12 mouse cellular contexts compared by ENCODE assay signal in the genomic region with DNA sequence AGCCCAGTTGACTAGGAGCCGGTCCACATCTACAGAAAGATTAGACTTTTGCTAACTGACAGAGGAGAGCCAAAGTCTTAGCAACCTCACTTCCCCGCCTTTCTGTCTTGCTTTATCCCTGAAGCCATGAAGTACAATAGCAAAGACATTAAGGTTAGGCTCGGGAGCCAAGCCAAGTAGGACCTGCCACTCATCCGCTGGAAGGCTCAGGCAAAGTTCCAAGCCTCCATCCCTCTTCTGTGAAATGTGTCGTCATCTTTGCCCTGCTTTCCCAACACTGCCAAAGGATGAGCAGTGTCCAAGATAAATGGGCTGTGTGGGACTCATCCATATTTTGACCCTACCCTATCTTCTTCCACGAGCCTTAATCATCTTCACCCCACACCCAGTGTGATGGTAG.
DNase-seq lines count a peak whose midpoint lies in the region; ATAC-seq lines count a peak whose summit lies in the region.
"Had no signal": no experiment of that assay in that cellular context is flagged by ENCODE, and none has a peak within 500 bp of the region (broad histone marks: within the 10 kb centered on the region; RNA-seq: fewer than 3 reads in every experiment).

No protein-coding gene starts in this region.

- H3K27ac ChIP-seq in hindbrain, embryonic 10.5 days = peak overlapping the region; percentile 81; the same call in 1 of the 2 replicates
- H3K27ac ChIP-seq in hindbrain, embryonic 12.5 days = no peak overlapping the region
- H3K27ac ChIP-seq in midbrain, embryonic 10.5 days (replicated peaks) = 0 out of 2 replicates have a peak overlapping the region, but pooled peaks have one; percentile 9
- H3K27ac ChIP-seq in midbrain, embryonic 15.5 days = no peak overlapping the region
- no peak overlapping the region for H3K27ac ChIP-seq in embryonic facial prominence, embryonic 12.5 days
- H3K27ac ChIP-seq: macrophage had no signal

- WGBS in hindbrain, embryonic 10.5 days = 87% methylated on average over 6 of the region's 6 CpGs
- WGBS in hindbrain, embryonic 12.5 days = 80% methylated on average over 6 of the region's 6 CpGs
- 75% methylated on average over 6 of the region's 6 CpGs for WGBS in midbrain, embryonic 10.5 days
- WGBS in midbrain, embryonic 15.5 days = 70% methylated on average over 6 of the region's 6 CpGs
- 80% methylated on average over 6 of the region's 6 CpGs for WGBS in embryonic facial prominence, embryonic 12.5 days

- H3K4me1 ChIP-seq in hindbrain, embryonic 10.5 days (replicated peaks) = peaks cover 41% of the 10 kb centered on the region
- H3K4me1 ChIP-seq in hindbrain, embryonic 12.5 days = peaks cover 29% of the 10 kb centered on the region
- peaks cover 49% of the 10 kb centered on the region for H3K4me1 ChIP-seq in midbrain, embryonic 10.5 days
- peaks cover 12% of the 10 kb centered on the region for H3K4me1 ChIP-seq in midbrain, embryonic 15.5 days
- peaks cover 21% of the 10 kb centered on the region for H3K4me1 ChIP-seq in embryonic facial prominence, embryonic 12.5 days

- H3K9me3 ChIP-seq in hindbrain, embryonic 10.5 days = no peaks in the 10 kb centered on the region
- H3K9me3 ChIP-seq in hindbrain, embryonic 12.5 days (replicated peaks) = no peaks in the 10 kb centered on the region
- no peaks in the 10 kb centered on the region for H3K9me3 ChIP-seq in midbrain, embryonic 10.5 days (replicated peaks)
- H3K9me3 ChIP-seq in midbrain, embryonic 15.5 days = no peaks in the 10 kb centered on the region
- H3K9me3 ChIP-seq in embryonic facial prominence, embryonic 12.5 days = no peaks in the 10 kb centered on the region
- H3K9me3 ChIP-seq: embryonic facial prominence, embryonic 13.5 days had no signal

- H3K27me3 ChIP-seq in hindbrain, embryonic 10.5 days (ENCODE audit: insufficient read depth, poor library complexity, severe bottlenecking) = peaks cover 5% of the 10 kb centered on the region; the same call in 1 of the 2 replicates
- peaks cover 5% of the 10 kb centered on the region; the same call in 1 of the 2 replicates for H3K27me3 ChIP-seq in hindbrain, embryonic 12.5 days
- peaks cover 6% of the 10 kb centered on the region; the same call in 1 of the 2 replicates for H3K27me3 ChIP-seq in midbrain, embryonic 10.5 days (ENCODE audit: low read depth, poor library complexity, severe bottlenecking)
- no peaks in the 10 kb centered on the region; the same call in 1 of the 2 replicates for H3K27me3 ChIP-seq in midbrain, embryonic 15.5 days (replicated peaks)
- no peaks in the 10 kb centered on the region for H3K27me3 ChIP-seq in embryonic facial prominence, embryonic 12.5 days

- no peak for DNase-seq in hindbrain, embryonic 10.5 days (ENCODE audit: low spot score)
- no peak for DNase-seq in midbrain, embryonic 10.5 days (ENCODE audit: low spot score)
- DNase-seq in lung, postnatal 10 days = peak; percentile 55
- DNase-seq in layer of hippocampus, postnatal 10 days (ENCODE audit: low spot score in 2 of 2) = no peak
- DNase-seq: gastrocnemius, postnatal 36 days had no signal

- no peak overlapping the region for H3K4me3 ChIP-seq in hindbrain, embryonic 10.5 days
- no peak overlapping the region for H3K4me3 ChIP-seq in hindbrain, embryonic 12.5 days
- H3K4me3 ChIP-seq in midbrain, embryonic 10.5 days = no peak overlapping the region
- H3K4me3 ChIP-seq in midbrain, embryonic 15.5 days = no peak overlapping the region
- no peak overlapping the region for H3K4me3 ChIP-seq in embryonic facial prominence, embryonic 12.5 days
- H3K4me3 ChIP-seq: embryonic facial prominence, embryonic 13.5 days had no signal

- no peak overlapping the region for H3K9ac ChIP-seq in hindbrain, embryonic 12.5 days
- H3K9ac ChIP-seq in midbrain, embryonic 15.5 days = no peak overlapping the region
- no peak overlapping the region for H3K9ac ChIP-seq in embryonic facial prominence, embryonic 12.5 days
- H3K9ac ChIP-seq: embryonic facial prominence, embryonic 13.5 days had no signal

- H3K36me3 ChIP-seq in hindbrain, embryonic 10.5 days = no peaks in the 10 kb centered on the region
- H3K36me3 ChIP-seq in hindbrain, embryonic 12.5 days = no peaks in the 10 kb centered on the region
- no peaks in the 10 kb centered on the region for H3K36me3 ChIP-seq in midbrain, embryonic 10.5 days
- H3K36me3 ChIP-seq in midbrain, embryonic 15.5 days (replicated peaks) = no peaks in the 10 kb centered on the region
- H3K36me3 ChIP-seq in embryonic facial prominence, embryonic 12.5 days = no peaks in the 10 kb centered on the region
- H3K36me3 ChIP-seq: embryonic facial prominence, embryonic 13.5 days had no signal

- H3K4me2 ChIP-seq in hindbrain, embryonic 12.5 days (replicated peaks) = no peak overlapping the region
- H3K4me2 ChIP-seq in midbrain, embryonic 15.5 days = no peak overlapping the region
- H3K4me2 ChIP-seq in embryonic facial prominence, embryonic 12.5 days (replicated peaks) = no peak overlapping the region
- H3K4me2 ChIP-seq: embryonic facial prominence, embryonic 13.5 days had no signal

- no peak for ATAC-seq in hindbrain, embryonic 12.5 days (ENCODE audit: low FRiP score)
- ATAC-seq in midbrain, embryonic 15.5 days (replicated peaks) = no peak
- 0 out of 2 replicates have a peak, but pooled peaks have one; percentile 3 for ATAC-seq in embryonic facial prominence, embryonic 12.5 days (ENCODE audit: insufficient number of reproducible peaks, insufficient read depth, low FRiP score, low TSS enrichment)
- no peak for ATAC-seq in cerebellum, adult (ENCODE audit: insufficient number of reproducible peaks, low FRiP score, low TSS enrichment)
- ATAC-seq: inflammation-experienced regulatory T-cells, adult 6 months had no signal

Comparison
In these comparisons a context has a peak if more than half of its experiments do, and no peak if none do; other contexts are left out.
1. H3K27ac ChIP-seq: peak in hindbrain, embryonic 10.5 days (single experiment) and midbrain, embryonic 10.5 days (single experiment); none in hindbrain, embryonic 12.5 days (single experiment), midbrain, embryonic 15.5 days (single experiment) and embryonic facial prominence, embryonic 12.5 days (single experiment).